Mouse (Mus musculus) spleen, embryonic (tissue): ENCODE data around the gene Tspan15.

Experiments
- CTCF ChIA-PET: fragments of 350-600 bp; sonication (Branson Sonifier 250); formaldehyde crosslinking; loops from one replicate; lab custom pipeline; 2022; lab: Charles Lee

Tspan15 gene

DNA sequence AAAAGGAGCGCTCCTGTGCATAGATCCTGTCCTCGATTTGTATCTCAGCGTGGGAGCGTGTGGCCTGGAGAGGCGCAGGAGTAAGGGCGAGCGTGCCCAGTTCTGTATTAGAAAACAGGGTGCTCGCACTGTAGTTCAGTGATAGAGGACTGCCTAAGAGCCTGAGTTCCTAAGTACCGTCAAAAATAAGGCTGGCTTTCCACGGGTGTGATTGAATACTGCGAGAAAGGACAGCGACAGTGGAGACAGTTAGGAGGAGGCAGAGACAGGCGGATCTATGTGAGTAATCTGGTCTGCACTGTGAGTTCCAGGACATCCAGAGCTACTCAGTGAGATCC, 313 bp upstream of the Tspan15 start:
- CTCF ChIA-PET, result no interaction called here

DNA sequence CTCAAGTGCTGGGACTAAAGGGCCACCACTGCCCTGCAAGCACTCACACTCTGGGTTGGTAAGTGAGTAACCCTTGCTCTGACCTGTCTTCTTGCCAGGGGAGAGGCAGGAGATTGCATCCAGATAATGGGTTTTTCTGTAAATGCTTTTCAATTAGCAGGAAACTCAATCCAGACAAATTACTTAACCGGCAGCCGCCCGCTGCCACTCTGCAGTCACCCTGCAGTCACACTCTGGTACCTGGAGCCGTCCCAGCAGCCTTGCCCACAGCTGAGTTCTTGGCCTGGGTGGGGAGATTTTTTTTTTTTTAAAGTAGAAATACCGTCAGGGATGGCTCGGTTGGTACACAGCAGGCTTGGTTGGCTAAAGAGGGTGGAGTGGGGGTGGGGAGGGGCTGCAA, 2.9 kb downstream of the Tspan15 start:
- CTCF ChIA-PET, result no interaction called here

DNA sequence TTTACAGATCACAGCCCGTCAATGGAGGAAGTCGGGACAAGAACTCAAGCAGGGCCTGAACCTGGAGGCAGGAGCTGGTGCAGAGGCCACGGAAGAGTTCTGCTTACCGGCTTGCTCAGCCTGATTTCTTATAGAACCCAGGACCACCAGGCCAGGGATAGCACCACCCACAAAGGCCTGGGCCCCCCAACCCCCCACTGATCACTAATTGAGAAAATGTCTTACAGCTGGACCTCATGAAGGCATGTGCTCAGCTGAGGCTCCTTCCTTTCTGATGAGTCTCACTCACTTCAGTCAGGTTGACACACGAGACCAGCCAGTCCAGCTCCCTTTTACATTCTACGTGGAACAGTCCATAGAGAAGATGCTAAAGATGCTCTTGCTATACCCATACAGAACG, 5.2 kb downstream of the Tspan15 start:
- CTCF ChIA-PET, result no interaction called here

DNA sequence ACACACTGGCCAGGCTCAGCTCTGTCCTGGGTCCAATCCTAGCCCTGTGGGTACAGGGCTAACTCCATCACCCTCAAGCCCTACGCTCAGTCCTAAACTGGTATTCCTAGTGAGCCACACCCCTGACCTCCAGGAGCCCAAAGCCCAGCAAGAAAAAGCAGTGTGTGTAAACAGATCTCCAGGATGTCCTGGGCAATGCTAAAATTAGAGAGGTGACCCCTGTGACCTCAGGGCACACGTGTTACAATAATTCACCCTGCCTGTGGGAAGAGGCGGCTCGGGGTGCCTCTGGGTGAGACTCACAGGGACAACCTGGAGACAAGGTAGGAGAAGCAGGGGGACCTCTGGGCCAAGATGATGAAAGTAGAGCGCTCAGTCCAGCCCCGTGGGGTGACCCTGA, 6.8 kb downstream of the Tspan15 start:
- CTCF ChIA-PET, result no interaction called here

DNA sequence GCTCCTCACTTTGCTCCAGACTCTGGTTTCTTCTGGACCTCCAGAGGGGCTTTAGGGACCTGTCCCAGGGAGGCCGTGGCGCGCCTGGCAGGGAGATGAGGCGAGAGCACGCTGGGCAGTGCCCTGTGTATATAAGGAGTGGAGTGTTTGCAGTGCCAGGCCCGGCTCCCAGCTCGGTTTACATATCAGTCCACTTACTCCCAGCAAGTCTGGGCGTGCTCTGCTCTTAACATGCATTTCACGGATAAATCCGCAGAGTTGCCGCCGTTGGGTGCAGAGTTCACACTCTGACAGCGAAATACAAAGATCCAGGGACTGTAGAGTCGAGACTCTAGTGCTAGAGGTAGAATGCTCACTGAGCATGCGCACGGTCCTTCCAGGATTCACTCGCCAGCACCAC, 8.3 kb downstream of the Tspan15 start:
- CTCF ChIA-PET, result no interaction called here

DNA sequence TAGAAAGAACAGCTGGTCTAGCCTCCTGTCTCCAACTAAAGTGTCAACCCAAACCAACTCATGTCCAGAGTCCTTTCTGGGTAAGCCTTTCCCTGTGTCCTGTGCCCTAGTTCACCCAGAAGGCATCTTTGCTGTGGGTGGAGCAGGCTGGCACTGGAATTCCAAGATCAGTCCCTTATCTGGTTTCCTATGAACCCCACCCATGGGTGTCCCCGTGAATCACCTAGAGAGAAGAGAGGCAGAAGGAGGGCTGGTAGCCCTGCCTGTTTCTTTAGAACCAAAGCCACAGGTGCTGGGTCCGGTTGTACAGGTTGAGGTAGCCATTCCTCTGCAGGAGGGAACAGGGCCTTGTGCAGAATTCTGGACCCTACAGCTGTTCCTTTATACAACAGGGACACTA, 9.4 kb downstream of the Tspan15 start:
- CTCF ChIA-PET, result no interaction called here

DNA sequence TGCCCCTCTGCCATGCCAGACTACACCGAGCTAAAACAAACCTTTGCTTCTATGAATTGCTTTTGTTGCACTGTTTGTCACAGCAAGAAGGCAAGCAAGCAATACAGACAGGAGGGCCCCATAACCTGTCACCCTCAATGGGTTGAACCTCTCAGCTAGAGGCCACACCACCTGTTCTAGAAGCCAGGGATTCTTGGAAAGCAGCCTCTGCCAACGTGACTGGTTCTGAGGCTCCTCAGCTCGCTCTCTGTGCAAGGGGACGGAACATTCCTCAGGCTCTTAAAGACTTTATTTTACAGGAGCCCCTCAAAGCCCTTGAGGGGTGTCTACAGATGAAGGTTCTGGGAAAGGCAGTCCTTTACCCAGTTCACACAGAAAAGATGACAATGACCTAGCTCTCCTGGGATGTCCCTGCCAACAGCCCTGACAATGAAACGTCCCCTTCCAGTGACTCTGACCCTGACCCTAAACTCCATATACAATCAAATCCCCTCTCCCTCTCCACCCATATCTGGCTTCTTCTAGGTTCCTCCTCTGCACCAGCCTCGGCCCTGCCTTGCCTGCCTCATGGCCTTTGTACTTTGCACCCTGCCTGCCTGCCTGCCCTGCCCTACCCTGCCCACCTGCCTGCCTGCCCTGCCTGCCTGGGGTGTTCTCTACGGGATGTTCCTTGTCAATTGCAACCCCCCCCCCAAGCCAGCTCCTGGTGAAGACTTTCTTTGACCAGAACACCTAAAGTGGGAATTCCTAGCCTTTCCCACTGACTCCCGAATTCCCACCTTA, 10.1 kb downstream of the Tspan15 start:
- CTCF ChIA-PET, result no interaction called here

DNA sequence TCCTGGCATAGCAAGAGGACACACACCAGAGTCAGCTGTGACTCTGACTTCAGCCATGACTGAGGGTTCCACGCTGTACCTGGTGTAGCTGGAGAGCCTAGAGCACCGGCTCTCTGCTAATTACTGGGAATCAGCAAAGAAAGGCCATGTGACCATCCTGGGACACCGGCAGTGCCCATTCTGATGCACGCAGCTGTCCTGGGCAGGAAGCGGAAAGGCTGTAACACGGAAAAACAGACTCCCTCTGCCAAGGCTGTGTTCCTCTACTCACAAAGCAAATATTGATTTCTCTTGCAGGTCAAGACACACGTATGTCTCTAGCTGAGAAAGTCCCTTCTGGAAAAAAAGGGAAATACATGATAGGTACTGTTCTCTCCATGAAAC, 12.3 kb downstream of the Tspan15 start:
- CTCF ChIA-PET, result no interaction called here

DNA sequence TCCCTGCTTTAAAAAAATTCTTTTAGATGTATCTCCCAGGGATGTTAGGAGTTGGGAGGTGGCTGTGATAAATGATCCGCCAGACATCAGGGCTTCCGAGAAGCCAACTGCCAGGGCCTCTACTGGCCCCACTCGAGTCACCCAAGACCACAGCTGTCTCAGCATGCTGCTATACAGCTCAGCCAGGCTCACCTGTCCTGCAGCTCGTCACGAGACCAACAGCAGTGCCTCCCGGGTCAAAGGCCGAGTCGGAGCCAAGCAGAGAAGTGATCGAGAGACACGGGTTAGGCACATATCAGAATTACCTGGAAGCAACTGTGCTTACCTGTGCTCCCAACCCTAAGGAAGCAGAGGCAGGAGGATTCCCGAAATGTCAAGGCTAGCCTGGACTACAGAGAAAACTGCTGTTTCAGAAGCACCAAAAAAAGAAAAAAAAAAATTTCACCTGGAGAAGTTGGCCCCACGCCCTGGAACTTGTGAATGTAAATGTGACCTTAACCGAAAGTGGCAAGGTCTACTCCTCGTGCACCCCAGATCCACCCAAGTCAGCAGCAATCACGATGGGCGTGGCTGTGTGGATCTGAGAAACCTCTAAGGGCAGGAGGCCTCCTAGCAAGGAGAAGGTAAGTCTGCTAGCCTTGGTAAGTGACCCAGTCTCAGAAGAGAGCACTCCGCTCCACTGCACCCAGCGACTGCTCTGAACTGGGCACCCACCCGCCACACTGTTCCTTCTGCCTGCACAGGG, 12.8 kb downstream of the Tspan15 start:
- CTCF ChIA-PET, result no interaction called here

DNA sequence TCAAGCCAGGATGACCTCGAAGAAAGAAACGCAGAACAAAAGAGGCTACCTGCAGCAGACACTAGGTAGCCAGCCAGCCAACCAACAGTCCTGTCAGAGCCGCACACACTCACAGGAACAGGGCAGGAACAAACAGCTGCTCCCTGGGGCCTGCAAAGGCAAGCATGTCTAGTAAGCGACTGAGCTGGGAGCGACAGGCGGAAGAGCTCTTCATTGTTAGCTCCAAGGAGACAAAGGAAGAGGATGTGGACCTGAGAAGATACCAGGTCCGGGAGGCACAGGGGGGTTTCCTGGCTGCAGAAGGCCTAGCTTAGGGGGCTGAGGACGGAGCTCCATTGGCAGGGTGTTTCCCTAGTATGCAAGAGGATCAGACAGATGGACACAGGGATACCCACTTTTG, 13.9 kb downstream of the Tspan15 start:
- CTCF ChIA-PET, result no interaction called here

DNA sequence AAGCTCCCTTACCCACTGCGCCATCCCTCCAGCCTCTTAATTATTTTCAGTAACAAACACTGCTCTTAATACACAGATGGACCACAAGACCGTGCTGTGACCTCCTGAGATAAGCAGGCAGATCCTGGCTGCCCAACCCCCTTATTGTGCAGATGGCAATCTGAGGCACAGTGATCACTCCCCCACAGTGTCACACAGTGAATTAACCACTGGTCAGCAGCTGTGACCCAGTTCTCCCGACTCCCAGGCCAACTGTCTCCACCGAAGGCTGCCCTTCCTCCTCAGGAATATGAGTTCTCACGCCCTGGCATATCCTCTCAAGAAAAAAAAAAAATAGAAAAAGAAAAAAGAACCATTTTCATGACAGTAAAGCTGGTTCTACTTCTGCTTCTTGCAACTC, 14.5 kb downstream of the Tspan15 start:
- CTCF ChIA-PET, result no interaction called here

DNA sequence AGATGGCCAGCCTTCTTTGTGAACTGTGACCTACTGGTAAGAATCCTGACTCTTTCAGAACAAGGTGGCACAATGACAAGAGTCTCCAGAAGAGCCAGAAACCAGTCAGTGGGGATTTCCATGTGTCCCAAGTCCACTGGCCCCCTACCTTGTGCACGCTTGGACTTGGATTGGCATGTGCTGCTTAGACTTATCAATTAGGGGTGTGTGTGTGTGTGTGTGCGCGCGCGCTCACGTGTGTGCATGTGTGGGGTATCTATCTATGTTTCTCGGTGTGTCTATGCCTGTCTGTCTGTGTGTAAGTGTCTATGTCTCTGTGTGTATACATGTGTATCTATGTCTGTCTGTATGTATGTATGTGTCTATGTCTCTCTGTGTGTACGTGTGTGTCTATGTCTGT, 15.4 kb downstream of the Tspan15 start:
- CTCF ChIA-PET, result interaction anchor here (1.1 kb wide), 1 partner anchor 12 kb away, joined by 3 read pairs; no protein-coding TSS in a partner anchor

DNA sequence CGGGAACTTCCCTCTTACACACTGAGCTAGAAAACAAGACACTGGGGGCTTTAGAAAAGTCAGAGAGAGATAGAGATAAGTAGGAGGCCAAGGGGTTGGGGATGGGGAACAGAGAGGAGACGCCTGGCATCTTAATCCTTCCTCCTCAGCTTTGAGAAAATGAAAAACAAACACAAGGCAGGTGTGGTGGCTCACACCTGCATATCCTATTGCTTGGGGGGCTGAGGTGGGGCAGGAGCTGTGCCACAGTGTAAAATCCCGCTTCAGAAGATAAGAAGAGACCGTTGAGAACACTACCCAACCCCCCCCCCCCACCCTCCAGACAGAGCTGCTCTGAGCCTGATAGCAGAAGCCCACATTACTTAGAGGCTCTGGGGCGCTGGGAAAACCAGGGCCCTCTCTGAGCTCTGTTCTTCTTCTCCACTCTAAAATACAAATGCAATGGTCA, 15.9 kb downstream of the Tspan15 start:
- CTCF ChIA-PET, result interaction anchor here (1.1 kb wide), 1 partner anchor 12 kb away, joined by 3 read pairs; no protein-coding TSS in a partner anchor

DNA sequence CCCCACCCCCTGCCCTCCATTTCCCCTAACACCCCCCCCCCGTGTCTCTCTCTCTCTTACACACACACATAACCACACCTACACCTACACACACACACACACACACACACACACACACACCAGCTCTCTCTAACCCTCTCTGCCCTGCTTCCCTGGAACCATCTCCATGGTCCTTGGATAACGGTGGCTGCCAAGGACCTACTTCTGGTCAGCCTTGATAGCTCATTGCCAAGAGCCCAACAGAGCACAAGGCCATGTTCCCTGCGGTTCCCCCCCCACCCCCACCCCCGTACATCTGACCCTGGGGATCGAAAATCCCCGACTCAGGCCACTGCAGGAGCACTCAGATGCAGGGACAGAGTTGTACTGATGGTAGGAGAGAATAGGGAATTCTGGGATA, 19.7 kb downstream of the Tspan15 start:
- CTCF ChIA-PET, result no interaction called here

DNA sequence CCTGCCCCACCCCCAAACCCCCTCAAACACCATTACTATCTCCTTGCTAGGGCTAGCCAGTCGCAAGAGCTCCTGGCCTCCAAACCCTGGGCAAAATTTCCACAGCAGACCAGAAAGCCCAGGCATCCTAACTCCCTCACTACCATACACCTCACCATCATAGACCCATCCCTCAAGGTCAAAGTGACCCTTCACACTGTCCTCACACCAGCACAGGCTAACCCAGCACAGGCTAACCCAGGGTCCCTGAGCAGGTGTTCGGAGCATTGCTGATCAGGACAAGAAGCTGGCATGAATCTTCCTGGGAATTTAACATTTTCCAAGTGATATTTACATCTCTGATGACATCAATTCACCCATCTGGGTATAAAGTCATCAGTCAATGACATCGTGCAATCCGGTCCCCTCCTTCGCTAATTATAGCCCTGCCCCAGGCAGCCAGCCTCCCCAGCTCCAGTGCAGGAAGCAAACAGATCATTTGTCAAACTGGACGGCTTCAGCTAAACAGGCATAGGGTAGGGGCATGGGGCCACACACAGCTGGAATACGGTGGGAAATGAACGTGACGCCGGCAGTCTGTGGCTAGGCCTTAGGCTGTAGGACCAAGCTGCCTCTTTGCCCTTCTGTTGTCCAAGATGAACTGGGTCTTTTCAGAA, 22.7 kb downstream of the Tspan15 start:
- CTCF ChIA-PET, result no interaction called here

DNA sequence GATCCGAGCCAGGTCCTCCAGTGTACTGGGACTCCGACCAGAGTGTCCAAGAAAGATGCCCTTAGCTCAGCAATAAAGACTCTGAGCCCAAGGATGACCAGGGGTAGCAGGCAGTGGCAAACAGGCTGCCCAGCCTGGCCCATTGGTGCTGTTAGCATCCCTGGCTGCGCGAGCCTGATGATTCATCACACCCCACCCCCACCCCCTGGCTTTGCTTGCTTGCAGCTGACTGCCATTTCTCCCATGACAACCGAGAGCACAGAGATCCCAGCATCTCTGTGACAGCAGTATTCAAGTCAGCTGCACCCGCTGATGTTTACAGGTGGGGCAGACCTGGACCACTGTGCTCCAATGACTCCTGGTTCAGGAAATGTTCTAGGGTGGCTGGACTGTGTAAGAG, 28.5 kb downstream of the Tspan15 start:
- CTCF ChIA-PET, result no interaction called here

DNA sequence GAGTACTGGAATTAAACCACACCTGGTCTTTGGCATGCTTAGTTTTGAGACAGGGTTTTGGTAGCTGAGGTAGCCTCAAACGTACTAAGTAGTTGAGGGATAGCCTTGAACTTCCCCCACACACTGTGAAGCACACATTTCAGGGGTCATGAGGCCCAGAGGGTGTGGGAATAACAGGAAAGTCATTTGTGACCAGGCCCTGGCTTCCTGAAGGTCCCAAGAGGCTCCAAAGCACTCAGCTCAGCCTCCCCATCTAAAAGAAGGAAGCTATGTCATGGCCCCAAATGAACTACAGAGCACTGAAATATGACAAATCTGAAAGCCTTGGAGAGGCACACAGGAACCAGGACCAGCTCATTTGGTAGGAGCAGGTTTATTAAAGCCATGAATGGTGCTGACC, 32.2 kb downstream of the Tspan15 start:
- CTCF ChIA-PET, result no interaction called here

DNA sequence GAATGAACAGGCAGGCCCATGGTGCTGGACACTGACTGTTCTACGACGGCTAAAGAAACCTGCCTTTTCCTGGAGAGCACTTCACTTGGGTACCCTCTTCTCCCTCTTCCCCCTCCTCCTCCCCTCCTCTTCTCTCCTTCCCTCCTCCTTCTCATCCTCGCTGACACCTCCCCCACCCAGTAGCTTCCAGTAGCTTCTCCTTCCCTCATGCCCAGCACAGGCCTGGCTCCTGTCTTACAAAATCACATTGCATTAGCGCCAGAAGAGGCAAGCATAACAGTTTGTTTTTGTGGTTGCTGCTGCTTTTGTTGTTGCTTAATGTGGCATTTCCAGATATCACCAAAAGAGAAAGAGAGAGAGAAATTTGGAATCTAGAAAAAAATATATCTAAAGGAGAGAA, 33.6 kb downstream of the Tspan15 start:
- CTCF ChIA-PET, result no interaction called here

DNA sequence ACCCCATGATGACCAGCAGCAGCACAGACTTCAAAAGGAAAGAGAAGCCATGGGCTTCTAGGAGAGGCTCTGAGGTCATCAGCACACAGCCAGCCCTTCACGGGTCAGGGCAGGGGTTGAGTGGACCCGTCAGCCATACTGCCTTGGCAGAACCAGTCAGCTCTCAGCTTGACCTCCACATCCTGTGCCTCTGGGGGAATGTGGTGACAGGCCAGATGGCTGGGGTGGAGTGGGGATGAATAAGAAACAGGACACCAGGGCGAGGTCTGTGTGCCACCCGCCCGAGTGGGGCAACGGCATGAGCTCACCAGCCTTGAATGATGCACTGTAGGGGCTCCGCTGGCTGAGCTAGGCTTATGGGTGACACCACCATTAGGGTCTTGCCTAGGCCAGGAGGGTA, 35.7 kb downstream of the Tspan15 start:
- CTCF ChIA-PET, result no interaction called here

DNA sequence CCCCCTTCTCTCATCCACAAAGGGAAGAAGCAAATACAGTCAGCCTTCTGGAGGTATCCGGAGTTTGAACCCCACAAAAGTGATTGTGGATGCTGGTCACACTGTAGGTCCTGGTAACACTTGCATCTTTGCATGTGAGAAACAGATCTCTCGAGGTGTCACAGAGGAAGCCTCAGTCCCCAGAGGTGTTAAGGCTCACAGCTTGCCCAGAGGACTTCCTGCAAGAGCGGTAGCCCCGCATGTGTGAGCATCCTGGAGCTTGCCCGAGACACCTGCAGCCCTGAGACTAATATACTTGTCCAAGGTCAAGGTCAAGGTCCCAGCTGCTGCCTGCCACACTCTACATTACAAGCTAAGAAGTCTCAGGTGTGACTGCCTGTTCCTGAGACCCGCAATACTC, 36.1 kb downstream of the Tspan15 start:
- CTCF ChIA-PET, result no interaction called here

DNA sequence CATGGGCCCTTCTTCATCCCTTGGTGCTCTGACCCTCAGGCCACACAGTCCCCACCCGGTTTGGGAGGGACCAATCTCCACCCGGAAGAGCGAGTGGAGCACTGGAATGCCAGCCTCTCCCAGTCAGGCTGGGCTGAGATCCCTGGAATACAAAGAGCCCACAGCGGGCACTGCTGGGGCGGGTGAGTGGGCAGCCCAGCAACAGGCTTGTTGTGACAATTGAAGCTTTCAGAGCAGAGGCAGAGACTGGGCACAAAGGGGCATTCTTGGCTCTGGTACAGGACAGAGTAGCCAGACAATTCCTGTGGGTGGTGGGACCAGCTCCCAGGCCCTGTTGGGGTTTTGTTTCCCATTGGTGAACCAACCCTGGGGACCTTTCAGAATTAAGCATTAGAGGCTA, 36.6 kb downstream of the Tspan15 start:
- CTCF ChIA-PET, result no interaction called here

DNA sequence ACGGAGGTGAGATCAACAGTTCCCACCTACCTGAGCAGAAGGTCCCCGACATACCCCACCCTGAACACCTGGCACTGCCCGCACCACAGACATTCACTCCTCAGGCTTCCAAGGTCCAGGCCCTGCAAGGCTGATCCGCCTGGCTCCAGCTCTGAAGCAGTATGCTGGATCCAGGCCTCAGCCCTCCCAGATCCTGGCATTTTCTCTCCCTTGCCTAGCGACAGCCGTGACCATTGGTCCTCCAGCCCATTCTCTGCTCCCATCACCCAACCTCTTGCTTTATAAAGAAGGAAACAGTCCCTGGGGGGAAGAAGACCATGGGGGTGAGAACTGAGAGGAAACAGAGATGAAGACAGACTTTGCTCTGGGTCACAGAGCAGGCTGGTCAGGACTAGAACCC, 37.0 kb downstream of the Tspan15 start:
- CTCF ChIA-PET, result no interaction called here

DNA sequence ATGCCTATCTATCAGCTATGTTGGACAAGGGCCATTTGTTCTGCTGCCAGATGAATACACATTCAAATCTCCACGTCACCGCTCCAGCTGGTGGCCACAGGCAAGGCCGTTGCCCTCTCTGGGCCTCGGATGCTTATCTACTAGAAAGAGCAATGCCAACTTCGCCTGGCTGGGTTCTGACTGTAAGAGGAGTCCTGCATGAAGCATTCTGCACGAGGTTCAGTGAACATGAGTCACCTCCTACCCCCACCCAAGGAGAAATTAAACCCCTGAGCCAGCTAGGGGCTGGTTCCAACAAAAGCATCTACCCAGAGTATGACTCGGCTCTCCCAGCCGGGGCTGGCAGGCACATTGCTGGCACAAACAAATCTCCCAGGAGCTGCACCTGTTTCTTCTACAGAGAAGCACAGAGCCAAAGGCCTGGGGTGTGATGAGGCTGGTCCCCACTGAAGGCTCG, 38.3 kb downstream of the Tspan15 start:
- CTCF ChIA-PET, result no interaction called here
